Mouse (Mus musculus) limb, embryonic 11.5 days (tissue): Measurements from ENCODE around the gene Samd5. TPM values are rescaled to one million over a fixed set of nuclear protein-coding genes. Genes with fewer than 3 reads are reported as not detected.

Source experiments
- ATAC-seq: fragments of 200-750 bp; cut with Nextera tagmentation; 2 replicates; pipeline ENCODE4 v1.8.0; 2017; ENCODE audit warnings: low read depth; ENCODE audit not compliant: insufficient number of reproducible peaks, low FRiP score, low TSS enrichment
- DNase-seq: peaks from one replicate; pipeline ENCODE4 v3.0.0-alpha.2; 2015; ENCODE audit warnings: low spot score
- H3K27ac ChIP-seq: fragments of 300-500 bp; sonication (generic); replicated peaks from 2 replicates; pipeline ENCODE4 v1.5.1; 2014; ENCODE audit warnings: low read depth, mild to moderate bottlenecking, low read length
- H3K27me3 ChIP-seq: fragments of 300-500 bp; sonication (generic); 2 replicates; pipeline ENCODE4 v1.6.1; 2014; ENCODE audit warnings: mild to moderate bottlenecking, low read length, mixed read lengths; ENCODE audit not compliant: control insufficient read depth, insufficient read depth
- H3K36me3 ChIP-seq: fragments of 300-500 bp; sonication (generic); 2 replicates; pipeline ENCODE4 v1.6.1; 2014; ENCODE audit warnings: mild to moderate bottlenecking, low read length, moderate library complexity, mixed read lengths; ENCODE audit not compliant: control insufficient read depth, insufficient read depth
- H3K4me1 ChIP-seq: fragments of 300-500 bp; sonication (generic); 2 replicates; pipeline ENCODE4 v1.6.1; 2014; ENCODE audit warnings: low read length, mixed read lengths; ENCODE audit not compliant: control insufficient read depth, insufficient read depth
- H3K4me2 ChIP-seq: fragments of 300-500 bp; sonication (generic); 2 replicates; pipeline ENCODE4 v1.6.1; 2014; ENCODE audit warnings: low read depth, mild to moderate bottlenecking, moderate library complexity; ENCODE audit not compliant: severe bottlenecking
- H3K4me3 ChIP-seq: fragments of 300-500 bp; sonication (generic); 2 replicates; pipeline ENCODE4 v1.5.1; 2014; ENCODE audit warnings: low read depth, low read length
- H3K9ac ChIP-seq: fragments of 300-500 bp; sonication (generic); 2 replicates; pipeline ENCODE4 v1.6.1; 2014; ENCODE audit warnings: mild to moderate bottlenecking, low read length
- H3K9me3 ChIP-seq: fragments of 300-500 bp; sonication (generic); 2 replicates; pipeline ENCODE4 v1.6.1; 2016; ENCODE audit warnings: low read length; ENCODE audit not compliant: control insufficient read depth
- WGBS: fragments of 180-500 bp; shearing (Covaris S2); extraction: QIAGEN DNeasy Blood & Tissue Kit; methylation state at CpG from one replicate; pipeline ENCODE4 v1.1.7; 2014; 5-methylcytosine and 5-hydroxymethylcytosine counted together
- polyA plus RNA-seq: library from polyadenylated mRNA; unstranded; fragments of >200 nt; fragmentation: Nextera tagmentation; extraction: Ambion mirVana; gene quantifications from 2 replicates; pipeline ENCODE4 v1.2.1, GENCODE M21; 2014

Samd5 gene
- polyA plus RNA-seq, 1 experiment from 2014 or later = 2.7 TPM

GRCm38 (mm10) chr10:9693990-9694699, 19.1 kb upstream of the Samd5 start:
- Histone ChIP-seq H3K9me3 (no peaks in the 10 kb centered on the region), H3K4me3 (no peak overlapping the region), H3K9ac (no peak overlapping the region), H3K36me3 (no peaks in the 10 kb centered on the region), H3K4me2 (no peak overlapping the region), H3K27me3 (no peaks in the 10 kb centered on the region), H3K4me1 (no peaks in the 10 kb centered on the region), H3K27ac (no peak overlapping the region)
- no peak for DNase-seq
- ATAC-seq = no peak
- WGBS = 72% methylated on average over 16 of the region's 16 CpGs

GRCm38 (mm10) chr10:9680928-9681327, 5.9 kb upstream of the Samd5 start:
- H3K4me3 ChIP-seq = no peak overlapping the region
- H3K36me3 ChIP-seq = no peaks in the 10 kb centered on the region
- H3K27ac ChIP-seq = no peak overlapping the region
- no peak overlapping the region for H3K9ac ChIP-seq
- H3K9me3 ChIP-seq = no peaks in the 10 kb centered on the region
- ATAC-seq (no peak), DNase-seq (no peak)
- no peaks in the 10 kb centered on the region for H3K4me1 ChIP-seq
- WGBS = 87% methylated on average over 6 of the region's 6 CpGs
- H3K27me3 ChIP-seq = peaks cover 6% of the 10 kb centered on the region; the same call in 1 of the 2 replicates
- H3K4me2 ChIP-seq = no peak overlapping the region

GRCm38 (mm10) chr10:9679911-9680310, 4.9 kb upstream of the Samd5 start:
- Histone ChIP-seq H3K4me1 (no peaks in the 10 kb centered on the region), H3K4me2 (no peak overlapping the region), H3K4me3 (no peak overlapping the region), H3K27ac (no peak overlapping the region), H3K9me3 (no peaks in the 10 kb centered on the region), H3K9ac (no peak overlapping the region), H3K27me3 (peaks cover 8% of the 10 kb centered on the region; the same call in 1 of the 2 replicates), H3K36me3 (no peaks in the 10 kb centered on the region)
- no peak for ATAC-seq
- DNase-seq = no peak
- 61% methylated on average over 5 of the region's 5 CpGs for WGBS

GRCm38 (mm10) chr10:9678071-9678470, 3.1 kb upstream of the Samd5 start:
- DNase-seq (no peak), ATAC-seq (no peak)
- H3K9me3 ChIP-seq = no peaks in the 10 kb centered on the region
- WGBS = 43% methylated on average over 5 of the region's 5 CpGs
- H3K36me3 ChIP-seq = no peaks in the 10 kb centered on the region
- H3K4me3 ChIP-seq = no peak overlapping the region
- no peak overlapping the region for H3K27ac ChIP-seq
- H3K27me3 ChIP-seq = peaks cover 15% of the 10 kb centered on the region
- H3K9ac ChIP-seq = no peak overlapping the region
- peaks cover 5% of the 10 kb centered on the region; the same call in 1 of the 2 replicates for H3K4me1 ChIP-seq
- H3K4me2 ChIP-seq = no peak overlapping the region

- Histone ChIP-seq H3K9ac (no peak overlapping the region), H3K9me3 (no peaks in the 10 kb centered on the region), H3K27ac (no peak overlapping the region), H3K36me3 (no peaks in the 10 kb centered on the region), H3K4me1 (peaks cover 5% of the 10 kb centered on the region; the same call in 1 of the 2 replicates), H3K4me2 (peak overlapping the region; percentile 31), H3K4me3 (no peak overlapping the region), H3K27me3 (peaks cover 15% of the 10 kb centered on the region)
- DNase-seq (peak; percentile 82), ATAC-seq (no peak)
- 2% methylated on average over 17 of the region's 17 CpGs for WGBS
These were observed 1.9 kb upstream of the Samd5 start for GRCm38 (mm10) chr10:9676886-9677285.

GRCm38 (mm10) chr10:9676418-9676786, 1.4 kb upstream of the Samd5 start:
- 5% methylated on average over 7 of the region's 7 CpGs for WGBS
- Histone ChIP-seq H3K4me2 (no peak overlapping the region; the same call in 1 of the 2 replicates), H3K27ac (no peak overlapping the region), H3K9ac (no peak overlapping the region), H3K27me3 (peaks cover 15% of the 10 kb centered on the region), H3K36me3 (no peaks in the 10 kb centered on the region), H3K9me3 (no peaks in the 10 kb centered on the region), H3K4me1 (peaks cover 5% of the 10 kb centered on the region; the same call in 1 of the 2 replicates), H3K4me3 (no peak overlapping the region)
- DNase-seq (no peak), ATAC-seq (no peak)

GRCm38 (mm10) chr10:9675550-9676417, 776 bp upstream of the Samd5 start:
- peak; percentile 45 for DNase-seq
- under 1% methylated on average over 34 of the region's 36 CpGs for WGBS
- H3K9me3 ChIP-seq = no peaks in the 10 kb centered on the region
- no peak overlapping the region for H3K27ac ChIP-seq
- ATAC-seq = peak; percentile 35; the same call in 1 of the 2 replicates
- peak overlapping the region; percentile 98 for H3K4me2 ChIP-seq
- H3K4me3 ChIP-seq = peak overlapping the region; percentile 58
- no peaks in the 10 kb centered on the region for H3K36me3 ChIP-seq
- 0 out of 2 replicates have a peak overlapping the region, but pooled peaks have one; percentile 5 for H3K9ac ChIP-seq
- H3K27me3 ChIP-seq = peaks cover 15% of the 10 kb centered on the region
- peaks cover 5% of the 10 kb centered on the region; the same call in 1 of the 2 replicates for H3K4me1 ChIP-seq

- ATAC-seq (no peak), DNase-seq (no peak)
- Histone ChIP-seq H3K27me3 (peaks cover 15% of the 10 kb centered on the region), H3K27ac (no peak overlapping the region), H3K4me3 (no peak overlapping the region), H3K4me2 (no peak overlapping the region), H3K9ac (no peak overlapping the region), H3K36me3 (no peaks in the 10 kb centered on the region), H3K4me1 (peaks cover 5% of the 10 kb centered on the region; the same call in 1 of the 2 replicates), H3K9me3 (no peaks in the 10 kb centered on the region)
These were observed 1.7 kb downstream of the Samd5 start for GRCm38 (mm10) chr10:9673276-9673675.
